ENCODE assay signal across 9 mouse cellular contexts in genomic region chr9:67851150-67851549, GRCm38 (mm10). TPM values are rescaled to one million over a fixed set of nuclear protein-coding genes. Genes with fewer than 3 reads are reported as not detected.
A peak's percentile ranks its signal among the peaks of the same experiment; 100 is the strongest.
DNase-seq lines count a peak whose midpoint lies in the region; ATAC-seq and TF ChIP-seq lines count a peak whose summit lies in the region.
"Had no signal": no experiment of that assay in that cellular context is flagged by ENCODE, and none has a peak within 500 bp of the region (broad histone marks: within the 10 kb centered on the region; RNA-seq: fewer than 3 reads in every experiment).

No protein-coding gene starts in this region.

- no peaks in the 10 kb centered on the region for H3K9me3 ChIP-seq in heart, embryonic 11.5 days (replicated peaks; ENCODE audit: control insufficient read depth, low read length)
- H3K9me3 ChIP-seq in ES-E14 (ENCODE audit: control insufficient read depth, insufficient read depth, low read depth, low read length) = no peaks in the 10 kb centered on the region
- H3K9me3 ChIP-seq in limb, embryonic 10.5 days (replicated peaks) = no peaks in the 10 kb centered on the region
- H3K9me3 ChIP-seq: intestine, embryonic 15.5 days had no signal

- in situ Hi-C loops in ES-E14 (cut with MboI; ENCODE audit: low sequenced_read_pairs in 2 of 2, unreplicated experiment in 2 of 2) = no loop called here

- 72% methylated on average over 4 of the region's 4 CpGs for WGBS in heart, embryonic 11.5 days (ENCODE audit: insufficient replicate concordance)
- WGBS in limb, embryonic 10.5 days = 73% methylated on average over 4 of the region's 4 CpGs

- H3K36me3 ChIP-seq in heart, embryonic 11.5 days (ENCODE audit: control insufficient read depth, insufficient read depth, low read length) = 0 out of 2 replicates have a peak, but pooled peaks cover 2% of the 10 kb centered on the region
- H3K36me3 ChIP-seq in ES-E14 (ENCODE audit: control insufficient read depth, insufficient read depth, low read length, poor library complexity, severe bottlenecking) = no peaks in the 10 kb centered on the region
- H3K36me3 ChIP-seq in limb, embryonic 10.5 days = peaks cover 9% of the 10 kb centered on the region
- H3K36me3 ChIP-seq: intestine, embryonic 15.5 days had no signal

- H3K27ac ChIP-seq in heart, embryonic 11.5 days (ENCODE audit: low read depth, low read length) = no peak overlapping the region
- H3K27ac ChIP-seq in ES-E14 (ENCODE audit: insufficient read depth, low read depth, low read length, poor library complexity, severe bottlenecking) = no peak overlapping the region
- H3K27ac ChIP-seq in cortical plate, adult 2 months (ENCODE audit: insufficient read depth, low read length) = no peak overlapping the region
- H3K27ac ChIP-seq in limb, embryonic 10.5 days = no peak overlapping the region
- H3K27ac ChIP-seq: intestine, embryonic 15.5 days had no signal

- no peak overlapping the region for H3K4me2 ChIP-seq in heart, embryonic 11.5 days
- H3K4me2 ChIP-seq: intestine, embryonic 15.5 days had no signal

- TF ChIP-seq POLR2A in cortical plate, adult 2 months (IDR thresholded peaks at IDR 0.05; ENCODE audit: extremely low read depth, insufficient read depth, low read length) = no peak

- no peak overlapping the region for H3K9ac ChIP-seq in heart, embryonic 11.5 days (ENCODE audit: low read depth, low read length)
- no peak overlapping the region for H3K9ac ChIP-seq in ES-E14 (ENCODE audit: insufficient read depth, low read depth, low read length, poor library complexity, severe bottlenecking)
- H3K9ac ChIP-seq: intestine, embryonic 15.5 days had no signal

- peak; percentile 35 for DNase-seq in heart, postnatal 4 days
- peak; percentile 52 for DNase-seq in ES-E14 (ENCODE audit: low read depth, low spot score)
- DNase-seq in frontal cortex, postnatal 14 days (ENCODE audit: low spot score in 2 of 2) = no peak
- DNase-seq in limb, embryonic 10.5 days (ENCODE audit: low spot score) = no peak
- DNase-seq in spleen, adult 12 weeks (ENCODE audit: low spot score) = no peak

- H3K4me3 ChIP-seq in heart, embryonic 11.5 days (ENCODE audit: low read depth, low read length) = no peak overlapping the region
- no peak overlapping the region for H3K4me3 ChIP-seq in ES-E14 (ENCODE audit: insufficient read depth in 1 of 2, low read depth in 1 of 2, low read length in 2 of 2, poor library complexity in 1 of 2, severe bottlenecking in 1 of 2)
- H3K4me3 ChIP-seq in cortical plate, adult 2 months (ENCODE audit: insufficient read depth, low read length) = no peak overlapping the region
- no peak overlapping the region for H3K4me3 ChIP-seq in limb, embryonic 10.5 days
- H3K4me3 ChIP-seq: intestine, embryonic 15.5 days had no signal

- H3K27me3 ChIP-seq in heart, embryonic 11.5 days (ENCODE audit: control insufficient read depth, insufficient read depth, low read length) = no peaks in the 10 kb centered on the region
- H3K27me3 ChIP-seq in limb, embryonic 10.5 days (ENCODE audit: low read depth, poor library complexity, severe bottlenecking) = no peaks in the 10 kb centered on the region
- H3K27me3 ChIP-seq: intestine, embryonic 15.5 days had no signal

- peaks cover 7% of the 10 kb centered on the region; the same call in 1 of the 2 replicates for H3K4me1 ChIP-seq in heart, embryonic 11.5 days (ENCODE audit: control insufficient read depth, insufficient read depth, low read length)
- H3K4me1 ChIP-seq in ES-E14 (ENCODE audit: control insufficient read depth in 2 of 2, insufficient read depth in 2 of 2, low read length in 2 of 2, poor library complexity in 1 of 2) = no peaks in the 10 kb centered on the region
- H3K4me1 ChIP-seq in cortical plate, adult 2 months (ENCODE audit: control insufficient read depth, insufficient read depth, low read length) = peaks cover 2% of the 10 kb centered on the region; the same call in 1 of the 2 replicates
- no peaks in the 10 kb centered on the region for H3K4me1 ChIP-seq in limb, embryonic 10.5 days
- H3K4me1 ChIP-seq: intestine, embryonic 15.5 days had no signal

- peak; percentile 26; the same call in 1 of the 2 replicates for TF ChIP-seq CTCF in cortical plate, adult 2 months (IDR thresholded peaks at IDR 0.05; ENCODE audit: extremely low read depth, insufficient read depth, low read length)

- no peak for ATAC-seq in heart, embryonic 11.5 days (replicated peaks; ENCODE audit: insufficient number of reproducible peaks, low FRiP score, low TSS enrichment)
- peak; percentile 44; the same call in 1 of the 2 replicates for ATAC-seq in megakaryocyte-erythroid progenitor cell, adult 5-6 weeks (replicated peaks; ENCODE audit: low FRiP score, low TSS enrichment, poor library complexity, severe bottlenecking)
- ATAC-seq: intestine, embryonic 15.5 days had no signal

TF ChIP-seq in ES-E14, 5 proteins besides CTCF, POLR2A, EP300 and RAD21:
- no peak for TF ChIP-seq ZC3H11A (IDR thresholded peaks at IDR 0.05; ENCODE audit: borderline replicate concordance, low read depth, low read length)

RNA-seq across cellular contexts. Expression of gene Vps13c, which starts 11.0 kb away (rescaled TPM):
- total RNA-seq in heart, postnatal 4 days (2021) = 10 to 100 TPM; 28.9 to 30.7 TPM
- polyA plus RNA-seq in heart, embryonic 11.5 days (2014; fragmentation: Nextera tagmentation; extraction: Ambion mirVana) = 5.4 and 9.8 TPM in 2 replicates
- 27.3 and 38.5 TPM in 2 replicates for total RNA-seq in ES-E14 (2012; rRNA removed)
- polyA plus RNA-seq in cortical plate, adult 2 months (2012; rRNA removed) = 34.4 and 37.6 TPM in 2 replicates
- 34.5 and 39.3 TPM in 2 replicates for total RNA-seq in megakaryocyte-erythroid progenitor cell, adult 5-6 weeks (2014; fragmentation: Nextera tagmentation)
- 20.8 and 33.5 TPM in 2 replicates for total RNA-seq in megakaryocyte-erythroid progenitor cell, adult 5-6 weeks (2017)
- 2.3 and 2.7 TPM in 2 replicates for polyA plus RNA-seq in limb, embryonic 10.5 days (2016; fragmentation: Nextera tagmentation; extraction: Ambion mirVana)

RNA-seq across cellular contexts. Expression of gene C2cd4a, which starts 19.0 kb away (rescaled TPM):
- total RNA-seq in heart, postnatal 4 days (2021) = not detected
- polyA plus RNA-seq in heart, embryonic 11.5 days (2014; fragmentation: Nextera tagmentation; extraction: Ambion mirVana) = 0.21 and 0.56 TPM in 2 replicates
- not detected in 2 replicates for total RNA-seq in ES-E14 (2012; rRNA removed)
- polyA plus RNA-seq in cortical plate, adult 2 months (2012; rRNA removed) = 0.21 and 0.70 TPM in 2 replicates
- not detected in 2 replicates for total RNA-seq in megakaryocyte-erythroid progenitor cell, adult 5-6 weeks (2014; fragmentation: Nextera tagmentation)
- total RNA-seq in megakaryocyte-erythroid progenitor cell, adult 5-6 weeks (2017) = not detected in 2 replicates
- polyA plus RNA-seq in limb, embryonic 10.5 days (2016; fragmentation: Nextera tagmentation; extraction: Ambion mirVana) = 0.31 and 0.33 TPM in 2 replicates

Comparison
In these comparisons a context has a peak if more than half of its experiments do, and no peak if none do; other contexts are left out.
1. DNase-seq: peak in heart, postnatal 4 days (single experiment) and ES-E14 (single experiment); none in frontal cortex, postnatal 14 days (0 of 2), limb, embryonic 10.5 days (single experiment) and spleen, adult 12 weeks (single experiment).